Mouse (Mus musculus) CH12.LX (cell line): ENCODE data around the gene Tlk2. TPM values are rescaled to one million over a fixed set of nuclear protein-coding genes. Genes with fewer than 3 reads are reported as not detected.

Experiments used
- DNase-seq: peaks from one replicate; pipeline ENCODE4 v3.0.0-alpha.2; 2013; ENCODE audit errors: extremely low read depth
- H3K27ac ChIP-seq: 2 replicates; pipeline ENCODE4 v1.5.1; 2012; ENCODE audit warnings: low read depth, mild to moderate bottlenecking, control low read depth, moderate library complexity; ENCODE audit not compliant: insufficient read depth
- H3K27me3 ChIP-seq: replicated peaks from 2 replicates; pipeline ENCODE3; 2012; ENCODE audit warnings: inconsistent platforms
- H3K36me3 ChIP-seq, 2 experiments: replicated peaks in 1 of 2; 2 replicates each; pipeline versions ENCODE3 to v1.6.1; 2012; ENCODE audit warnings: inconsistent platforms in 1 of 2, low read length in 1 of 2, mild to moderate bottlenecking in 1 of 2, mixed read lengths in 1 of 2, moderate library complexity in 1 of 2; ENCODE audit not compliant: control insufficient read depth in 1 of 2, insufficient read depth in 1 of 2
- H3K4me1 ChIP-seq, 2 experiments: 2 replicates each; pipeline ENCODE4 v1.6.1; 2012; ENCODE audit warnings: inconsistent platforms in 1 of 2, moderate library complexity in 1 of 2; ENCODE audit not compliant: insufficient read depth in 2 of 2, control insufficient read depth in 1 of 2
- H3K4me2 ChIP-seq: 2 replicates; pipeline ENCODE4 v1.6.1; 2012; ENCODE audit warnings: low read depth, mild to moderate bottlenecking, control low read depth; ENCODE audit not compliant: poor library complexity, insufficient read depth, severe bottlenecking
- H3K4me3 ChIP-seq, 3 experiments: fragments of 150-350 bp in 1 of 3; sonication (generic) in 1 of 3; replicated peaks in 1 of 3; 2 replicates each; pipeline versions ENCODE3 to v1.5.1; 2011 to 2012; ENCODE audit warnings: low read depth in 2 of 3, low read length in 2 of 3, mild to moderate bottlenecking in 2 of 3, moderate library complexity in 2 of 3, control low read depth in 1 of 3, improper control_type of control experiment in 1 of 3, inconsistent platforms in 1 of 3, mixed read lengths in 1 of 3; ENCODE audit not compliant: poor library complexity in 1 of 3
- H3K79me2 ChIP-seq: replicated peaks from 2 replicates; pipeline ENCODE4 v1.6.1; 2012; ENCODE audit warnings: mild to moderate bottlenecking, moderate library complexity; ENCODE audit not compliant: control insufficient read depth, poor library complexity, insufficient read depth, severe bottlenecking; ENCODE audit errors: extremely low read depth
- H3K9ac ChIP-seq: 2 replicates; pipeline ENCODE4 v1.6.1; 2012; ENCODE audit warnings: low read depth, mild to moderate bottlenecking, control low read depth, moderate library complexity; ENCODE audit not compliant: insufficient read depth
- H3K9me3 ChIP-seq: replicated peaks from 2 replicates; pipeline ENCODE3; 2012; ENCODE audit warnings: low read length, inconsistent platforms, mixed read lengths
- CHD1 ChIP-seq: IDR thresholded peaks from 2 replicates; pipeline ENCODE4 v1.6.1; 2012; ENCODE audit warnings: low read depth, low read length, improper control_type of control experiment, inconsistent platforms
- ELF1 ChIP-seq: IDR thresholded peaks from 2 replicates; pipeline ENCODE4 v1.6.1; 2014; ENCODE audit warnings: low read depth, mild to moderate bottlenecking, inconsistent platforms, low read length, improper control_type of control experiment
- ETS1 ChIP-seq: conservative IDR thresholded peaks from 2 replicates; pipeline ENCODE4 v1.6.1; 2012; ENCODE audit warnings: low read depth, mild to moderate bottlenecking, inconsistent platforms, low read length, improper control_type of control experiment, moderate library complexity
- GABPA ChIP-seq: IDR thresholded peaks from 2 replicates; pipeline ENCODE4 v1.6.1; 2012; ENCODE audit warnings: low read depth, low read length, improper control_type of control experiment, inconsistent platforms; ENCODE audit not compliant: insufficient replicate concordance
- HCFC1 ChIP-seq: IDR thresholded peaks from 2 replicates; pipeline ENCODE4 v1.6.1; 2012; ENCODE audit warnings: low read depth, mild to moderate bottlenecking, inconsistent platforms, low read length, improper control_type of control experiment
- JUND ChIP-seq: conservative IDR thresholded peaks from 2 replicates; pipeline ENCODE4 v1.6.1; 2011; ENCODE audit warnings: low read depth, low read length, improper control_type of control experiment
- MAZ ChIP-seq: IDR thresholded peaks from 2 replicates; pipeline ENCODE4 v1.6.1; 2012; ENCODE audit warnings: low read depth, mild to moderate bottlenecking, inconsistent platforms, low read length, improper control_type of control experiment, moderate library complexity
- MEF2A ChIP-seq: IDR thresholded peaks from 2 replicates; pipeline ENCODE4 v1.6.1; 2014; ENCODE audit warnings: low read depth, mild to moderate bottlenecking, inconsistent platforms, low read length, improper control_type of control experiment, borderline replicate concordance
- MXI1 ChIP-seq: IDR thresholded peaks from 2 replicates; pipeline ENCODE4 v1.6.1; 2011; ENCODE audit warnings: mild to moderate bottlenecking, low read depth, low read length, improper control_type of control experiment
- MYC ChIP-seq: IDR thresholded peaks from 2 replicates; pipeline ENCODE4 v1.6.1; 2011; ENCODE audit warnings: low read depth, mild to moderate bottlenecking, improper control_type of control experiment, low read length
- NRF1 ChIP-seq: IDR thresholded peaks from 2 replicates; pipeline ENCODE4 v1.6.1; 2014; ENCODE audit warnings: low read depth, mild to moderate bottlenecking, inconsistent platforms, low read length, improper control_type of control experiment, moderate library complexity
- PAX5 ChIP-seq: IDR thresholded peaks from 2 replicates; pipeline ENCODE4 v1.6.1; 2012; ENCODE audit warnings: low read length, inconsistent platforms, mixed read lengths
- POLR2A ChIP-seq: IDR thresholded peaks from 2 replicates; pipeline ENCODE4 v1.6.1; 2011; ENCODE audit warnings: low read depth, mild to moderate bottlenecking, improper control_type of control experiment, low read length
- SIN3A ChIP-seq: IDR thresholded peaks from 2 replicates; pipeline ENCODE4 v1.6.1; 2012; ENCODE audit warnings: low read length, improper control_type of control experiment, inconsistent platforms
- SMC3 ChIP-seq: IDR thresholded peaks from 2 replicates; pipeline ENCODE4 v1.6.1; 2011; ENCODE audit warnings: low read depth, low read length, improper control_type of control experiment
- TBP ChIP-seq: conservative IDR thresholded peaks from 2 replicates; pipeline ENCODE4 v1.6.1; 2011; ENCODE audit warnings: low read depth, low read length, improper control_type of control experiment
- USF1 ChIP-seq: IDR thresholded peaks from 2 replicates; pipeline ENCODE4 v1.6.1; 2014; ENCODE audit warnings: low read depth, mild to moderate bottlenecking, inconsistent platforms, low read length, improper control_type of control experiment
- USF2 ChIP-seq: conservative IDR thresholded peaks from 2 replicates; pipeline ENCODE4 v1.6.1; 2011; ENCODE audit warnings: low read depth, low read length, improper control_type of control experiment
- ZC3H11A ChIP-seq: IDR thresholded peaks from 2 replicates; pipeline ENCODE4 v1.6.1; 2012; ENCODE audit warnings: low read depth, mild to moderate bottlenecking, inconsistent platforms, low read length, improper control_type of control experiment
- ZKSCAN1 ChIP-seq: IDR thresholded peaks from 2 replicates; pipeline ENCODE4 v1.6.1; 2012; ENCODE audit warnings: low read depth, inconsistent platforms, low read length, improper control_type of control experiment, borderline replicate concordance
- ZNF384 ChIP-seq: IDR thresholded peaks from 2 replicates; pipeline ENCODE4 v1.6.1; 2012; ENCODE audit warnings: low read depth, low read length, improper control_type of control experiment, inconsistent platforms
- dilution Hi-C: fragments of 300-500 bp; cut with MboI; formaldehyde crosslinking; loops from 2 replicates; pipeline ENCODE4 v1.14.3; 2020; ENCODE audit warnings: low sequenced_read_pairs; ENCODE audit not compliant: extremely low pct_unique_long_range_greater_than_20kb, extremely low pct_ligation_motif_present
- in situ Hi-C: fragments of 300-500 bp; cut with MboI; formaldehyde crosslinking; loops from 3 replicates; pipeline ENCODE4 v1.14.3; 2019; ENCODE audit warnings: low sequenced_read_pairs, low pct_ligation_motif_present, low pct_unique_long_range_greater_than_20kb, mixed read lengths
- polyA plus RNA-seq: library from polyadenylated mRNA; unstranded; fragments of >175 nt; gene quantifications from 2 replicates; pipeline ENCODE4 v1.2.1, GENCODE M21; 2012; ENCODE audit warnings: low read depth; ENCODE audit not compliant: insufficient read length
- total RNA-seq, 2 experiments: library from RNA; depleted of rRNA; stranded (reverse); fragments of 300-350 nt in 1 of 2; fragments of >200 nt in 1 of 2; gene quantifications; 2 replicates each; pipeline ENCODE4 v1.2.3; 2012 to 2014

Gene Tlk2
- total and polyA plus RNA-seq, 3 experiments, result 78.0 to 90.6 (median 85.1) TPM

DNA sequence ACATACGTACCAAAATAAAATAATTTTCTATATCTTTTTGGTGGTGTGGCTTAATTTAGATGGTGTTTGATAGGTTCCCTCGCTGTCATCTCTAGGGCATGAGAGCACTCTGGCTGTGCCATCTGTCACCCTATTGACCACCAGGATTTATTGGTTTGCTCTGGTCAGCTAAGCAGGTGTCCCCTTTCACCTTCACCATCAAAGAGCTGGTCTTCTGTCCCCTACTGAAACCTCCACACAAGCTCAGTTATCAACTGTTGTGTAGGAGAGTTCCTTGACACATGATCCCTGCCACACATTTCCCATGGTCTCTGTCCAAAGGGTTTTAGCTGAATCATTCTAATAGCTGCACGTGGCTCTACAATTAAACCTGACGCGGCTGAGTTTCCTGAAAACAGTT lies 37.5 kb upstream of the Tlk2 start:
- H3K4me2 ChIP-seq, result no peak overlapping the region
- no peaks in the 10 kb centered on the region for H3K4me1 ChIP-seq
- TF ChIP-seq ZC3H11A, result no peak
- no peak for TF ChIP-seq ETS1
- TF ChIP-seq ELF1, result no peak
- TF ChIP-seq SIN3A, result no peak
- no peak for TF ChIP-seq HCFC1
- TF ChIP-seq USF2, result no peak
- no peak for TF ChIP-seq PAX5
- TF ChIP-seq GABPA, result no peak
- no peak for TF ChIP-seq JUND
- no peak for TF ChIP-seq SMC3
- no peak for TF ChIP-seq NRF1
- H3K27ac ChIP-seq, result no peak overlapping the region
- no peak overlapping the region for H3K4me3 ChIP-seq
- dilution Hi-C loops (no loop called here), in situ Hi-C loops (no loop called here)
- no peak overlapping the region for H3K9ac ChIP-seq
- no peaks in the 10 kb centered on the region for H3K27me3 ChIP-seq
- H3K9me3 ChIP-seq, result no peaks in the 10 kb centered on the region
- no peak for DNase-seq
- peaks cover 46 to 60% of the 10 kb centered on the region in 2 experiments for H3K36me3 ChIP-seq
- no peaks in the 10 kb centered on the region for H3K79me2 ChIP-seq

DNA sequence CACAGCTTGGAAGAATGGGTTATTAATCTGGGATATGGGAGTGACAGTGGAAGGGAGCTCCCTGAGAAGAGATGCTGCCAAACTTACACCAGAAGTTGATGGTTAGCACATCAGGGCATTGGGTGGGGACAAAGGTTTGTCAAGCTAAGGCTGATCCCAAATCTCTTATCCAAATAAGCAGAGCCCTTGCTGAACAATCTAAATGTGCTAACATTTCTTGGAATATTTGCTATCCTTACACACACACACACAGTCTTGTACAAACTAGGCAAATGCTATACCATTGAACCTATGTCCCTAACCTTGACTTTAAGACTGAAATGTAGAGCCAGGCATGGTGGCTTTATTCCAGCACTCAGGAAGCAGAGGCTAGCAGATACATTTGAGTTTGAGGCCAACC lies 35.0 kb upstream of the Tlk2 start:
- no peak for DNase-seq
- dilution Hi-C loops (no loop called here), in situ Hi-C loops (no loop called here)
- Histone ChIP-seq H3K9ac (no peak overlapping the region), H3K27ac (no peak overlapping the region), H3K9me3 (no peaks in the 10 kb centered on the region), H3K27me3 (no peaks in the 10 kb centered on the region), H3K4me2 (no peak overlapping the region), H3K4me3 (no peak overlapping the region), H3K4me1 (no peaks in the 10 kb centered on the region)
- TF ChIP-seq TBP, result no peak
- TF ChIP-seq ZKSCAN1, result no peak
- TF ChIP-seq HCFC1, result no peak
- TF ChIP-seq GABPA, result no peak
- TF ChIP-seq PAX5, result no peak
- TF ChIP-seq CHD1, result no peak
- TF ChIP-seq MEF2A, result no peak
- TF ChIP-seq POLR2A, result no peak
- TF ChIP-seq MAZ, result no peak
- no peak for TF ChIP-seq ZNF384
- TF ChIP-seq MXI1, result no peak
- TF ChIP-seq NRF1, result no peak
- no peak for TF ChIP-seq USF1
- TF ChIP-seq MYC, result no peak
- TF ChIP-seq, all 38 proteins: peak for 0
- no peaks in the 10 kb centered on the region for H3K79me2 ChIP-seq
- H3K36me3 ChIP-seq, result peaks cover 22 to 36% of the 10 kb centered on the region in 2 experiments
